Mouse (Mus musculus) activated CD4-positive, CD25-positive, alpha-beta regulatory T cell, adult 4 months (primary cell): ENCODE data around the gene Pecam1. TPM values are rescaled to one million over a fixed set of nuclear protein-coding genes. Genes with fewer than 3 reads are reported as not detected.
"Not testable (repeated sequence)": the region's sequence is repeated elsewhere in the genome, so short reads cannot be mapped to it uniquely, and the experiment has no call there.

Source experiments
- ATAC-seq: one replicate; pipeline ENCODE4 v1.8.0; 2017
- polyA plus RNA-seq, 2 experiments: library from polyadenylated mRNA; unstranded; fragments of 100-300 nt; shearing (Covaris generic); gene quantifications; one replicate each; pipeline ENCODE4 v1.2.1; 2017

Gene Pecam1
- 100 to 1,000 TPM; 102 TPM for polyA plus RNA-seq

DNA sequence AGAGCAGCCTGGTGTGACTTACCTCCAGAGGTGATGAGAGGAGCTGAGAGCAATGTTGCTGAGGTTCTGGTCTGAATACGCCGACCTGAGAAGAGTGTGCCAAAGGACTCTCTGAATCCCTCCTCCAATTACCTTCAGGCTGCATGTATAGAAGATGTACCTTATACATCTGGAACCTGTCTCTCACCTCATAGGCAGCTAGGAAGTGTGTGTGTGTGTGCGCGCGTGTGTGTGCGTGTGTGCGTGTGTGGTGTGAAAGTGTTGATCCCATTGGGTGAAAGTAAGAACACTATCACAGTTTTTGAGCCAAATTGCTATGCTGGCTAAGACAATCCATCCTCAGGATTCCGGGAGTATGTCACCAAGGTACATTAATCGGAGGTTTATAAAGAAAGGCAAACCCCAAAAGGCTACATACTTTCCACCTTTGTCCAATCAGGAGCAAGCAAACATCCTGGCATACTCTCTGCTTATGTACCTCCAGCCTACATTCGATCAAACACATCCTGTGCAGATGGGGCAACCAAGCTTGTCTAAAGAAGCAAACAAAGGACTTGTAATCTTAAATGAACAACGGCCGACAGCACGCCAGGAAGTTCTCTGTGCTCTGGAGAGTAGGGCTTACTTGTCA, at the start of gene Pecam1:
Gene Pecam1 (minus strand): TSS at position 508 of the 631 bp plus-strand sequence.
- ATAC-seq = peak; percentile 76

DNA sequence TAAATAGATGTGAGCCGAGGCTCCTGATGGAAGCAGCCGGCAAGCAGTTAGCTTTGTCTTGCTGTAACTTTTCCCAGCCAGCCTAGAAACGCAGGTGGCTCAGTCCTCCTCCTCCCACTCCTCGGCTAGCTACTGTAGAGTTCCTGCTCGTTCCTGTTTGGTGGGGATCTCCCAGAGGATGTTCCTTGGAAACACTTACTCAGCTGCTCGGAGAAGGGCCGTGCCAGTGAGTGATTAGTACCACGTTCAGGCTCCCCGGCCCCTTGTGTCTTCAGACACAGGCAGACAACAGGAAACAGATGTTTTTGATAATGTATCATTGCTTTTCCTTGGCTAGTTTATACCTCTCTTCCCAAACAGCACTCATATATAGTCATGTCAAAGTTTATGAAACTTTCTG, 45.3 kb upstream of the Pecam1 start:
- no peak for ATAC-seq

DNA sequence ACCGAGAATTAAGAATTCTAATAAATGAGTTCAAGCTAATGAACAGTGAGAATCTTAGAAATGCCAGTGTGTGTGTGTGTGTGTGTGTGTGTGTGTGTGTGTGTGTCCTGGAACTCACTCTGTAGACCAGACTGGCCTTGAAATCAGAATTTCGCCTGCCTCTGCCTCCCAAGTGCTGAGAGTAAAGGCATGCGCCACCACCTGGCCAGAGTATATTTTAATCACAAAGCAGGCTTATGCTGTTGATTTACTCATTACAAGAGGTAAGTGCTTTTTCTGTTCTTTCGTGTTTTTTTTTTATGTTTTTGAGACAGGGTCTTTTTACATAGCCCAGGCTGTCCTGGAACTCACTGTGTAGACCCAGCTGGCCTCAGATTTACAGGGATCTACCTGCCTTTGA, 43.4 kb upstream of the Pecam1 start:
- no peak for ATAC-seq

GRCm38 (mm10) chr11:106789649-106790048, 39.2 kb upstream of the Pecam1 start:
- ATAC-seq = no peak

DNA sequence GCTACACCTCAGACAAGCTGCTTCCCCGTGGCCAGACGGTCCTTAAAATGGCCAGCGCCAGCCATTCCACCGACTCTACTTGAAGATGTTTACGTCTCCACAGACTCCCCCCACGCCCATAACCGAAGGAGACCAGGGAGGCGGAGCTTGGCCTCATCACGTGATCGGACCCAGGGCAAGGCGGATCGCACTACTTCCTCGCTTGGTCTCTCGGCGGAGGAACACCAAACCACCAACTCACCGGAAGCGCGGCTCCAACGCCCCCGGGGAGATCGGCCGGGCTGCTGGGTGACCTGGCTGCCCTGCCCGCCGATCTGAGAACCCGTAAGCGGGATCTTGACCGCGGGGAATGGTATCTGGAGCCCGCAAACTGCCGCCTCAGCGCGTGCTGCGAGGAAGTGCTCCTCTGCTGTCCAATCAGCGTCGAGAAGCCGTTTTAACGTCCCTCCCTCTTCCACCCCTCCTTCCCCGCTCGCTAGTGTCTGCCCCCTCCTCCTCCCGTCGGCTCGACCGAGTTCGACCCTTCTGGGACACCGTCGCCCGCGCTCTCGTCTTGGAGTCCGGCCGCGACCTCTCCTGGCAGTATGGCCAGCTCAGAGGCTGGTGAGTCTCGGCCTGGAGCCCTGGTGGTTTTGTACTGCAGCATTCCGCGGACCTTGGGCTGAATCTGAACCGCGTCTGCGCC, 38.5 kb upstream of the Pecam1 start, which contains the start of the genes Ddx5 and Cep95:
Gene Ddx5 (minus strand): TSS at position 411 of the 685 bp plus-strand sequence.
Gene Cep95 (plus strand): TSS at position 478 of the 685 bp plus-strand sequence.
- peak; percentile 58 for ATAC-seq

DNA sequence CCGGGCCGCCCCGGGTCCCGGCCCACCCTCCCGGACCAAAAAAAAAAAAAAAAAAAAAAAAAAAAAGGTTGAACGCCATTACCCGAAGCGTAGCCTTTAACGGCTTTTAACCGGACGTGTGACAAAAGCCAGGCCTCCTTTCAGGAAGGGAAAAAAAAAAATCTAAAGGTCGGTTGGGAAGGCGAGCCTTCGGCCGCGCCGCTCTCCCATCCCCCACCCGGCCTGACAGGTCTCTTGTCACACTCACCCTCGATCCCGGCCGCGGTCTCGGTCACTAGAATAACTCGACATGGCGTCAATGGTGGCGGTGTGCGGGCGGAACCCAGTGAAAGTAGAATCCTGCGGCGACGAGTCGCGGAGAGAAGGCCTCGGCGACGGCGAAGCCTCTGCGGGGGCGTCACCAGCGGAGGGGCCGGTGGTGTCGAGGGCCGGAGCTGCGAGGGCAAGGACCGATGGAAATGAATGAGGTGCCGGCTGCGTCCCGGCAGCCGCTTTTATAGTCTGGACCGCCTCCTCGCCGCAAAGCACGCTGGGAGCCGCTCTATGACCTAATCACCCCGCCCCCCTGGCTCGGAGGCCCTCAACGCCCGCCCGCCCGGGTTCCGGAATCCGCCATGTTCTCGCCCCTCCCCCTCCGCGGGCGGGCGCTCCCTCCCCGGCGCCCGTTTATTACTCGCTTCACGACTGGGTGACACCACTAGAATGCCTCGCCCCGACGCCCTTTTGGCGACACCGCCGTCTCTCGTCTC, 37.8 kb upstream of the Pecam1 start:
- ATAC-seq = peak; percentile 38

GRCm38 (mm10) chr11:106787131-106788025, 37.0 kb upstream of the Pecam1 start:
- ATAC-seq = peak; percentile 21

DNA sequence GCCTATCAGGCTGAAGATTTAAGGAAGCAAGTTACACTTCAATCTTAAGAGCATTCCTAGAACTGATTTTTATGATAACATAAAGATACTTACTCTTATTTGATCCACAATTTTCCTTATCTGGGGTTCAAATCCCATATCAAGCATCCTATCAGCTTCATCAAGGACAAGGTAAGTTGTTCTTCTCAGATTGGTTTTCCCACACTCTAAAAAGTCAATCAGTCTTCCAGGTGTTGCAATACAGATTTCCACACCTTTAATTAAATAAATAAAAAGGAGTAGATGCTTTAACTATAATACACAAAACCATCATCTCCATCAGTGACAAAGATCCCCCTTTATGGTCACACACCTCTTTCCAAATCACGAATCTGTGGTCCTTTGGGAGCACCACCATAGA, 34.6 kb upstream of the Pecam1 start:
- no peak for ATAC-seq

DNA sequence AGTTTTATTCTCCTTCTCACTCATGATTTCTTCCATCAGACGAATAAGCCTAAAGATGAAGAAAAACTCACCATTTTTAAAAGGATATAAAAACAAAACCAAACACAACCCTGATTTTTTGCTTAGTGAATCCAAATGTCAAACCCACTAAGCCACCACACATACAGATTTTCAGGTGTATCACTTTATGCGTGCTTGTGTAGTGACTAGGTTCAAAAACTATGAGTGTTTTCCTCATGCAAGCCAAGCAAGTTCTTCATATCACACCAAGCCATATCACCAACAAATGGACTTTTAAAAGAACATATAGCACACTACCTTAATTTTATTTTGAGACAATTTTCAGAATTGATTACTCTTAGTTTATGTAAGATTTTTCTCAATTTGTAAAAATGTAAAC, 34.0 kb upstream of the Pecam1 start:
- ATAC-seq = no peak

DNA sequence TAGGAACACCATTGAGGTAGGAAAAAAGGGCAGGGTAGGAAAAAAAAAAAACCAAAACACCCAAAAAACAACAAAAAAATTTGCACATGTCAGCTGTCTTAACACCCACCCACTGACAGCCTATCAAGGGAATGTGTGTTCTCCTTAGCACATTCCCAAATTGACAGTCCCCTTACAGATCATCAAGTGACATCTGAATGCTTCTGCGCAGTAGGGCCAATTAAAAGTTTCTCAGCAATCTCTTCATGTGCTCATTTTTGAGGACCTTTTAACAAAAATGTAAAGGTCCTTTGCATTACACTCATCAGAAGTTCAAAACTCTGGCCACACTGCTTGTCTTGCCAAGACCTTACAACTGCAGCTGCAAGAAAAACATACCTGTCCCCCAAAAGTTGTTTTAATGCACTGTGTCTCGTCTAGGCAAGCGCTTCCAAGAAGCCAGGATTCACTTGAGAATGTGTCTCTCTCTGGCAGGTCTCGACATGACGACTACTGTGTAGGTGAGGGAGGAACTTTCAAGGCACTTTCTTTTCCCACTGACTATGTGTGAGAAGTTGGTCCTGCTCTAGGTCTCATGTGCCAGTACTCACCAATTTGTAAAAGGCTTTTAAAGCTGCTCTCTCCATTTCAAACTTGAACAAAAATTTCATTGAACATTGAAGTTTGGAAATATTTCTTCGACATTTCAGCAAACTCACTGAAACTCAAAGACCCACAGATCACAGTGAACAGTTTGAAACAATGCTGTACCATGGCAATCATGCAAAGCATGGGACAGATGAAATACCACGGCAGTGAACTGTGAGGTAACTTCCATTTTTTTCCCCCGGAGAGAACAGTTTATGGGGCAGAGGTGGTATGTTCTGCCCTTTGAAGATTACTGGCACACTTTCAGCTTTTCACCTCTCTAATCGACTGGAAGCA, 32.7 kb upstream of the Pecam1 start:
- ATAC-seq = no peak

DNA sequence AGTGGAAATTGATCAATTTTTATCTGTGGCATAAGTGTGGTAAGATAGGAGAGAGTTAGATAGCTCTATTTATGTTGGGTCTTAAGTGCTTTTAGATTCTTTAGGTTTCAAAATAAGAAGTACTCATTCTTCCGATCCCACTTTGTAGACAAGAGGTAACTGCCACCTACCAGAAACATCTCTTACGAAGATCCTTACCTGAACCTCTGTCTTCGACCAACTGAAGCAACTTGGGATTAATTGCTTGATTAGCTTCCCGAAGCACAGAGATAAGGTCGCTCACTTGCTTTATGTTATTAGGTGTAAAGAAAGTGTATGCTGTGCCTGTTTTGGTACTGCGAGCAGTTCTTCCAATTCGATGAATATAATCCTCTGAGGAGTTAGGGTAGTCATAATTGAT, 31.8 kb upstream of the Pecam1 start:
- ATAC-seq = not testable (repeated sequence)

DNA sequence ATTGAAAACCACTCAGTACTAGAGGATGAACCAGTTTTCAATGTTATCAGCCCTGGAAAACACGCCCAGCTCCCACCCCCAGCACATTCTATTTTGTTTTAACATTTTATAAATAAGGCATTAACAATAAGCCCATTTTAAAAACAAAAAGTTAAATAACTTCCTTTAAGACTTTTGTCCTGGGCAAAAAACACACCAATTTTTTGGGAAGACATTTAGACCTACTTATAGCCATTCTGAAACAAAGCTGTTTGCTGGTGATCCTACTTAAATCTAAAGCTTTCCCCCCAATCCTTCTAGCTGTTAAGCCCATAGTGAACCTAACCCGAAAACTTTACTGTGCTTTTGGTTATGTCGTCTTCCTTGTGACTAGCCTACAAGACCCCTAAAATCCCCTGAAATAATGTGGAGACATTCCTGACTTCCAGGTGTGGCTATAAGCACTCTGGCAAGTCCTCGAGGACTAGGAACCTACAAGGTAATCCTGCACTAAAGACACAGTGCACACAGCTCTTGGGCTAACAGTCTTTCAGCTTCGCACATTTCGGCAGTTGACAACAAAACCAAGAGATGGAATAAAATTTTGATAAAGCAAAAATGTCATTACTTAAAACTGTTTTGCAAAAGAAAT, 30.3 kb upstream of the Pecam1 start:
- no peak for ATAC-seq

DNA sequence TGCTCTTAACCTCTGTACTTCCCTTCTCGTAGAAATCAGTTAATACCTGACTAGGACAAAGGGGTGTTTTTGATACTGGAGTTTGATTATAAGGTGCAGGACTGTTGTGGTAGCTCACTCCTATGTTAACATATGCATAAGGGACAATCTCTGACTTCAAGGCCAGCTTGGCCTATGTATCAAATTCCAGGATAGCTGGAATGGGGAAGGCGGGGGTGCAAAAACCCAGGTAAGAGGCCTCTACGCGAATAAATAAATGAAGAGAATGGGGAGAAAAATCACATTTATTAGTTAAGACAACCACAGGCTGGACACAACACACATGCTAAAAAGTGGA, 29.6 kb upstream of the Pecam1 start:
- ATAC-seq = no peak

- peak; percentile 84 for ATAC-seq
Observed at GRCm38 (mm10) chr11:106779388-106780088, 29.1 kb upstream of the Pecam1 start, which contains the start of gene Polg2. Gene Polg2, minus strand, starts transcription at chr11:106779537.

DNA sequence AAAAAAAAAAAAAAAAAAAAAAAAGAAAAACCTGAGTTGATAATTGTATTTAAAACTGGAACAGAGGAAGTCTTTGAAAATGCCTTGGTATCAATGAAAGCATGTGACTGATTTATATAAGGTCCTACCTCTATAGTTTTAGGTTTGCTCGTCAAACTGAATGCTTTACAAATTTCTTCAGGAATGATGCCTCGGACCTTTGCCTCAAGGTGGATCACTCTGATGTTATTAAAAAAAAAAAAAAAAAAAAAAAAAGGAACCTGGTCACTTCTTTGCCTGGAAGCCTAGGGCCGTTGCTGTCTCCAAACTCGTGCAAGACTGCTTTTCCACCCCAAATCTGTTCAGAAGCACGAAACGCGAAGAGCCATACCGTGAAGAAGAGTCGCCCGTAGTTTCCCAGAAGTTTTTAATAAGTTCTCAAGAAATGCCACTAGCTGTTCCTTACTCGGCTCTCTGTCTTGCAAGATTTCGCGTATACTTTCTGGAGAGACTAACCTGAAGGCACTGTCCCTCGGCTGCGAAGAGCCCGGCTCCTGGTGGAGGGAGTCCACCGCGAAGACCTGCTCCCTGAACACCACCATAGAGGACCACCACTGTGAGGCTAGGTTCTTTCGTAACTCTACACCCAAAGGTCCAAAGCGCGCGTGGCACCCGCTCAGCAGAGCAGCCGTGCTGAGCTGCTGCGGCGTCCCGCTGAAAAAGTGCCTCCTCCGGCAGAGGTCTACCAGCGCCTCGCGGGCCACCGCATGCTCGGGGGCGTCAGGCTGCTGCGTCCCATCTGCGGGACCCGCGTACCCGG, 28.4 kb upstream of the Pecam1 start:
- peak; percentile 22 for ATAC-seq

GRCm38 (mm10) chr11:106778132-106778531, 27.7 kb upstream of the Pecam1 start:
- ATAC-seq = no peak

DNA sequence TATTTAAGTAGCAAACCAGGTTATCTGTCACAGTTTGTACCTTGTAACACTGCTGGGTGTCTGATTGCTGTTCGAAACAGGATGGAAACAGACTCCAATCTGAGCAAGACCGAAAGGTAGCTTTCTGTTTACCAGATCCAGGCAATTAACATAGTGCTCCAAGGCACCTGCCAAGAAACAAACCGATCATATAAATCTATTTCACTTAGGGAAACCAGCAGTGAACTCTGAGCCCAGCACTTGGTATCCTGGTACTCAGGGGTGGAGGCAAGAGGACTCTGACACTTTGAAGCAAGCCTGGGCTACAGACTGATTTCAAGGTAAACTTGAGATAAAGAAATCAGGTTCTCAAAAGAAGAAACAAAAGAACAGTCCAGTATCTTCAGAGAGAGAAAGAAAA, 27.0 kb upstream of the Pecam1 start:
- no peak for ATAC-seq

DNA sequence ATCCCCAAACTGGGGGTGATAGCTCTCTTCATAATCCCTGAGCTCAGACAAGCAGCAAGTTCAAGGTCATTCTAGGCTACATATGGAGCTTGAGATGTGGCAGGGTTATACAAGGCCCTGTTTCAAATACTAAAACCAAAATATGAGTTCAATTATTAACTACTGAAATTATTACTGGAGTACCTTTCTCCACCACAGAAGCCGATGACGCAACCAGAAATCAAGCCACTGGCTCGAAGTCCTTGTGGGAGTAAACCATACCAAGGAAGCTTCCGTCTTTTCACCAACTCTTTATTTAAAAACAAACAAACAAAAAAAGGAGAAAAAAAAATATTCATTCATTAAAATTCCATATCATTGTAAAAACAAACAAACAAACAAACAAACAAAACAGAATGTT, 26.5 kb upstream of the Pecam1 start:
- no peak for ATAC-seq

- ATAC-seq = no peak
Observed at GRCm38 (mm10) chr11:106773061-106773460, 22.6 kb upstream of the Pecam1 start.
